Mouse (Mus musculus) stomach, postnatal 0 days (tissue): ENCODE measurements at regions not wholly inside any gene's neighbourhood (a gene's known extent, or its start where the extent isn't known, plus 50 kb on each side); places are given as distances from the start of the nearest gene placed in this dataset.

Experiments
- ATAC-seq: fragments of 200-750 bp; cut with Nextera tagmentation; 2 replicates; pipeline ENCODE4 v1.8.0; 2017; ENCODE audit not compliant: low FRiP score, low TSS enrichment
- DNase-seq: peaks from one replicate; pipeline ENCODE4 v3.0.0-alpha.2; 2016; ENCODE audit warnings: low spot score
- H3K27ac ChIP-seq: fragments of 300-500 bp; sonication (generic); replicated peaks from 2 replicates; pipeline ENCODE4 v1.5.1; 2014; ENCODE audit warnings: mild to moderate bottlenecking, control low read depth
- H3K27me3 ChIP-seq: fragments of 300-500 bp; sonication (generic); 2 replicates; pipeline ENCODE4 v1.6.1; 2014; ENCODE audit warnings: low read length; ENCODE audit not compliant: control insufficient read depth, insufficient read depth
- H3K36me3 ChIP-seq: fragments of 300-500 bp; sonication (generic); 2 replicates; pipeline ENCODE4 v1.6.1; 2014; ENCODE audit warnings: low read length, mixed read lengths; ENCODE audit not compliant: control insufficient read depth, insufficient read depth
- H3K4me1 ChIP-seq: fragments of 300-500 bp; sonication (generic); replicated peaks from 2 replicates; pipeline ENCODE4 v1.6.1; 2014; ENCODE audit warnings: antibody characterized with exemption; ENCODE audit not compliant: control insufficient read depth, insufficient read depth
- H3K4me2 ChIP-seq: fragments of 300-500 bp; sonication (generic); replicated peaks from 2 replicates; pipeline ENCODE4 v1.6.1; 2014; ENCODE audit warnings: low read depth, mild to moderate bottlenecking, control low read depth, moderate library complexity
- H3K4me3 ChIP-seq: fragments of 300-500 bp; sonication (generic); 2 replicates; pipeline ENCODE4 v1.5.1; 2014; ENCODE audit warnings: low read depth, low read length, control low read depth
- H3K9ac ChIP-seq: fragments of 300-500 bp; sonication (generic); 2 replicates; pipeline ENCODE4 v1.6.1; 2014; ENCODE audit warnings: mild to moderate bottlenecking, low read length, control low read depth, mixed read lengths
- H3K9me3 ChIP-seq: fragments of 300-500 bp; sonication (generic); 2 replicates; pipeline ENCODE4 v1.6.1; 2016; ENCODE audit warnings: low read length; ENCODE audit not compliant: control insufficient read depth
- CTCF ChIP-seq: IDR thresholded peaks from 2 replicates; pipeline ENCODE4 v1.5.1; 2016; ENCODE audit warnings: antibody characterized with exemption, low read depth, mild to moderate bottlenecking, moderate library complexity
- EP300 ChIP-seq: optimal IDR thresholded peaks from 2 replicates; pipeline ENCODE3; 2016; ENCODE audit warnings: antibody characterized with exemption
- WGBS: fragments of 180-500 bp; shearing (Covaris S2); extraction: QIAGEN DNeasy Blood & Tissue Kit; methylation state at CpG from one replicate; pipeline ENCODE4 v1.1.7; 2014; 5-methylcytosine and 5-hydroxymethylcytosine counted together

DNA sequence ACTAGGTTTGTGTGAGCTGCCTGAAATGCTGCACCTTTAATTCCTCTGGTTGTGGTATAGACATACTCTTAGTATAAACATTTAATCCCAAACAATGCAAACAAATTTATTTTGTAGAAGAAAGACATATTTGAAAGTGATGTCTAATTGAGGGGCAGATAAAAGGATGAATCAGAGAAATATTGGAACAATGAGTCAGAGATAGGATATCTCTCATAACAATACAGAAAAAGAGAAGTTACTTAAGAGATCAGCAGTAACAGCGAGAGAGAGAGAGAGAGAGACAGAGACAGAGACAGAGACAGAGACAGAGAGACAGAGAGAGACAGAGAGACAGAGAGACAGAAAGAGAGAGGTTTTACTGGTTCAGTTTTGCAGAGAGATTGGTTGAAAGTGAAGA is 933.3 kb upstream of the Nudt12 start:
- Histone ChIP-seq H3K4me3 (no peak overlapping the region), H3K9ac (no peak overlapping the region), H3K27ac (no peak overlapping the region), H3K9me3 (no peaks in the 10 kb centered on the region), H3K36me3 (no peaks in the 10 kb centered on the region), H3K4me2 (no peak overlapping the region), H3K4me1 (no peaks in the 10 kb centered on the region), H3K27me3 (no peaks in the 10 kb centered on the region)
- 68% methylated on average over 1 of the region's 1 CpGs for WGBS
- ATAC-seq (no peak), DNase-seq (no peak)
- TF ChIP-seq CTCF (no peak), EP300 (no peak)

DNA sequence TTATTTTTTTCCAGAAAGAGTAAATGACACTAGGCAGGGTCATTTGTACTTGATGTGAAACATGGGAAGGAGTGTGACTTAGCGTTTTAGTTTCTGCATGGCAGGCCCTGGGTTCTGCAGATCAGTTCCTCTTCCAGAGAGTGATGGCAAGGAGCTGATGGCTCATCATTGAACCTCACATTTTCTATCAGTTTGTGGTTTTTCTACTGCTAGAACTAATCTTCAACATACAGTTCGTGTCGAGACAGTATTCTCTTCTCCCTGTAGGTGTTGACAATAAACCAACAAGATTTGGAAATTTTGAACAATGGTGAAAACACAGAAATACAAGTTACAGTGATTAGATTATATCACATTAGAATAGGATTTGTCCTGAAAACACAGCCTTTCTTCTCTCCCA is 891.2 kb upstream of the Nudt12 start:
- ATAC-seq = no peak

GRCm38 (mm10) chr17:59877791-59878190 is 864.6 kb upstream of the Nudt12 start:
- no peaks in the 10 kb centered on the region for H3K27me3 ChIP-seq
- H3K36me3 ChIP-seq = no peaks in the 10 kb centered on the region
- H3K4me1 ChIP-seq = no peaks in the 10 kb centered on the region
- no peak overlapping the region for H3K4me3 ChIP-seq
- TF ChIP-seq EP300 (no peak), CTCF (no peak)
- H3K9me3 ChIP-seq = no peaks in the 10 kb centered on the region
- no peak overlapping the region for H3K9ac ChIP-seq
- WGBS = 91% methylated on average over 4 of the region's 4 CpGs
- ATAC-seq (no peak), DNase-seq (no peak)
- no peak overlapping the region for H3K4me2 ChIP-seq
- H3K27ac ChIP-seq = no peak overlapping the region

More for the DNA sequence above, 891.2 kb upstream of the Nudt12 start:
- no peaks in the 10 kb centered on the region for H3K4me1 ChIP-seq
- DNase-seq = no peak
- TF ChIP-seq EP300 (no peak), CTCF (no peak)
- no peaks in the 10 kb centered on the region for H3K9me3 ChIP-seq
- H3K4me3 ChIP-seq = no peak overlapping the region
- H3K9ac ChIP-seq = no peak overlapping the region
- H3K27me3 ChIP-seq = no peaks in the 10 kb centered on the region
- H3K4me2 ChIP-seq = no peak overlapping the region
- WGBS = 72% methylated on average over 3 of the region's 3 CpGs
- no peaks in the 10 kb centered on the region for H3K36me3 ChIP-seq
- no peak overlapping the region for H3K27ac ChIP-seq

DNA sequence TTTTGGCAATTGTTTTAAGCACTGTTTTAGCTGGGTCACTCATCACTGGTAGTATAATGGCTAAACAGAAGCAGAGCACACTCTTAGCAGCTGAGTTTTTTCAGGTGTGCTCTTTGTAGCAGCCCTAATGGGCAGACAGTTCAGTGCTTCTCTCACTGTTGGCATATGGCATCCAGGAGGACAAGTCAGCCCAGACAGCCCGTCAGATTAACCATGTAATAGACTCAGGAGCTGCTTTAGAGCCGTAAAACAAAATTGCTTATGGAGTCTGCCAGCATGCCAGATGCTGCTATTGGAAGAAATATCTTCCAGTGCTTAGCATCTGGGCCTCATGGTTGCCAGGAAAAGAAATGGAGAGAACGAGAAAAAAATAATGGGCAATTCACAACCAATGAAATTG is 835.7 kb upstream of the Nudt12 start:
- Histone ChIP-seq H3K4me1 (no peaks in the 10 kb centered on the region), H3K9ac (no peak overlapping the region), H3K36me3 (no peaks in the 10 kb centered on the region), H3K4me3 (no peak overlapping the region), H3K4me2 (no peak overlapping the region), H3K9me3 (no peaks in the 10 kb centered on the region), H3K27me3 (no peaks in the 10 kb centered on the region), H3K27ac (no peak overlapping the region)
- ATAC-seq = no peak
- no peak for DNase-seq
- TF ChIP-seq EP300 = no peak
- TF ChIP-seq CTCF = no peak
- WGBS = 64% methylated on average over 3 of the region's 3 CpGs

- Histone ChIP-seq H3K9ac (no peak overlapping the region), H3K4me2 (no peak overlapping the region), H3K36me3 (no peaks in the 10 kb centered on the region), H3K9me3 (no peaks in the 10 kb centered on the region), H3K4me3 (no peak overlapping the region), H3K4me1 (no peaks in the 10 kb centered on the region), H3K27ac (no peak overlapping the region), H3K27me3 (no peaks in the 10 kb centered on the region)
- no peak for TF ChIP-seq EP300
- TF ChIP-seq CTCF = no peak
- WGBS = 82% methylated on average over 4 of the region's 4 CpGs
- ATAC-seq = no peak
- no peak for DNase-seq
Measured at GRCm38 (mm10) chr17:59845261-59845819, 832.2 kb upstream of the Nudt12 start.

DNA sequence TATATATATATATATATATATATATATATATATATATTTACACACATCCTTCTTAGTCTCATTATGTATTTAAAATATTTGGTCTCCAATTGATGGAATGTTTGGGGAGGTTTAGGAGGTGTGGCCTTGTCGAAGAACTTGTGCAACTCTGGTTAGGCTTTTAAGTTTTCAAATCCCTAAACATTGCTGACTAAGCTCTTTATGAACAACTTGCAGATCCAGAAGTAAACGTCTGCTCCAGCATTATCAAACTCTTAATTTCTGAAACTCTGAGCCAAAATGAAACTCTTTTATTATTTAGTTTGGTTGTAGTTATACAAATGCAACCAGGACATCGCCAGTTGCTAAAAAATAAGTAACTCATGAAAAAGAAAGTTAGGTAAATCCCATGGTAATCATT is 792.7 kb upstream of the Nudt12 start:
- WGBS = 63% methylated on average over 3 of the region's 3 CpGs

More for the DNA sequence above, 792.7 kb upstream of the Nudt12 start:
- no peak overlapping the region for H3K9ac ChIP-seq
- no peaks in the 10 kb centered on the region for H3K9me3 ChIP-seq
- no peaks in the 10 kb centered on the region for H3K4me1 ChIP-seq
- H3K4me3 ChIP-seq = no peak overlapping the region
- no peak overlapping the region for H3K27ac ChIP-seq
- DNase-seq (no peak), ATAC-seq (no peak)
- no peak overlapping the region for H3K4me2 ChIP-seq
- no peaks in the 10 kb centered on the region for H3K36me3 ChIP-seq
- TF ChIP-seq EP300 (no peak), CTCF (no peak)
- no peaks in the 10 kb centered on the region for H3K27me3 ChIP-seq
